Mouse (Mus musculus) forebrain, embryonic 14.5 days (tissue): ENCODE data around the gene Gbp6. TPM values are rescaled to one million over a fixed set of nuclear protein-coding genes. Genes with fewer than 3 reads are reported as not detected.
"Not testable (repeated sequence)": the region's sequence is repeated elsewhere in the genome, so short reads cannot be mapped to it uniquely, and the experiment has no call there.

Experiments used
- ATAC-seq: fragments of 200-750 bp; cut with Nextera tagmentation; 2 replicates; pipeline ENCODE4 v1.8.0; 2017; ENCODE audit warnings: mild to moderate bottlenecking, moderate library complexity
- DNase-seq: peaks from one replicate; pipeline ENCODE4 v3.0.0-alpha.2; 2015; ENCODE audit warnings: low spot score
- H3K27ac ChIP-seq: fragments of 300-500 bp; sonication (generic); 2 replicates; pipeline ENCODE4 v1.5.1; 2014; ENCODE audit warnings: low read depth, mild to moderate bottlenecking, control low read depth, low read length, moderate library complexity
- H3K27me3 ChIP-seq: fragments of 300-500 bp; sonication (generic); replicated peaks from 2 replicates; pipeline ENCODE4 v1.6.1; 2014; ENCODE audit warnings: low read length, control low read depth, mixed read lengths; ENCODE audit not compliant: control insufficient read depth, insufficient read depth
- H3K36me3 ChIP-seq: fragments of 300-500 bp; sonication (generic); 2 replicates; pipeline ENCODE4 v1.6.1; 2014; ENCODE audit warnings: low read length, control low read depth; ENCODE audit not compliant: control insufficient read depth, insufficient read depth
- H3K4me1 ChIP-seq: fragments of 300-500 bp; sonication (generic); 2 replicates; pipeline ENCODE4 v1.6.1; 2014; ENCODE audit warnings: antibody characterized with exemption, low read length, control low read depth; ENCODE audit not compliant: control insufficient read depth, insufficient read depth
- H3K4me2 ChIP-seq: fragments of 300-500 bp; sonication (generic); 2 replicates; pipeline ENCODE4 v1.6.1; 2014; ENCODE audit warnings: mild to moderate bottlenecking, control low read depth, low read length
- H3K4me3 ChIP-seq: fragments of 300-500 bp; sonication (generic); 2 replicates; pipeline ENCODE4 v1.5.1; 2014; ENCODE audit warnings: low read depth, low read length, control low read depth
- H3K9ac ChIP-seq: fragments of 300-500 bp; sonication (generic); 2 replicates; pipeline ENCODE4 v1.6.1; 2014; ENCODE audit warnings: mild to moderate bottlenecking, low read length, control low read depth, moderate library complexity
- H3K9me3 ChIP-seq: fragments of 300-500 bp; sonication (generic); replicated peaks from 2 replicates; pipeline ENCODE4 v1.6.1; 2016; ENCODE audit warnings: low read length, control low read depth, mixed read lengths; ENCODE audit not compliant: control insufficient read depth
- WGBS: fragments of 180-500 bp; shearing (Covaris S2); extraction: QIAGEN DNeasy Blood & Tissue Kit; methylation state at CpG from one replicate; pipeline ENCODE4 v1.1.7; 2014; 5-methylcytosine and 5-hydroxymethylcytosine counted together
- polyA plus RNA-seq: library from polyadenylated mRNA; unstranded; fragments of >200 nt; fragmentation: Nextera tagmentation; extraction: Ambion mirVana; gene quantifications from 2 replicates; pipeline ENCODE4 v1.2.1, GENCODE M21; 2014

Gbp6 gene
- polyA plus RNA-seq, 1 experiment from 2014 or later, result 1.7 TPM

DNA sequence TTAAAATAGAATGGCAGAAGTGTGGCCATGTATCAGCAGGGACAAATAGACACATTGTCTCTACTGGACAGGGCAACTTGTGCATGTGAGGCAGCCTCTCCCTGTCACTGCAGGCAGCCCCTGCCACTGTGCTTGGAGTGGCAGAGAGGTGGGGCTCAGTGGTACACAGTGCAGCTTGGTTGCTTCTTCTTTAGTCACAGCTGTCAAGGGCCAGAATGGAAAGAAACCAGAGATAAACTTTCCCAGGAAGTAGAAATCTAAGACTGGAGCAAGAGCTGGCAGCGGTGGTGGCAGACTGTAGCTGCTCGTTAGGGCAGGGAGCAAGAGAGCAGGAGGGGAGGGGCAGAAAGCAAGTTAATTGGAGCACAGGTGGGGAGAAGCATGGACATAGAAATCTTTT is 8.0 kb upstream of the Gbp6 start:
- H3K9me3 ChIP-seq, result no peaks in the 10 kb centered on the region

GRCm38 (mm10) chr5:105295746-105296145 is 2.2 kb upstream of the Gbp6 start:
- DNase-seq (no peak), ATAC-seq (no peak)
- Histone ChIP-seq H3K36me3 (no peaks in the 10 kb centered on the region), H3K27me3 (no peaks in the 10 kb centered on the region), H3K9ac (no peak overlapping the region), H3K4me2 (no peak overlapping the region), H3K4me1 (no peaks in the 10 kb centered on the region), H3K4me3 (no peak overlapping the region), H3K9me3 (no peaks in the 10 kb centered on the region), H3K27ac (no peak overlapping the region)
- WGBS, result 61% methylated on average over 3 of the region's 3 CpGs

More for the DNA sequence above, 8.0 kb upstream of the Gbp6 start:
- Histone ChIP-seq H3K4me3 (no peak overlapping the region), H3K9ac (no peak overlapping the region), H3K27me3 (no peaks in the 10 kb centered on the region), H3K36me3 (no peaks in the 10 kb centered on the region), H3K27ac (no peak overlapping the region), H3K4me1 (no peaks in the 10 kb centered on the region), H3K4me2 (no peak overlapping the region)
- WGBS, result 9% methylated on average over 2 of the region's 2 CpGs
- DNase-seq, result no peak
- no peak for ATAC-seq

GRCm38 (mm10) chr5:105292492-105292891 is 1.0 kb downstream of the Gbp6 start:
- Histone ChIP-seq H3K27ac (no peak overlapping the region), H3K36me3 (no peaks in the 10 kb centered on the region), H3K4me1 (no peaks in the 10 kb centered on the region), H3K4me3 (no peak overlapping the region), H3K9me3 (no peaks in the 10 kb centered on the region), H3K4me2 (no peak overlapping the region), H3K27me3 (no peaks in the 10 kb centered on the region), H3K9ac (no peak overlapping the region)
- WGBS, result 79% methylated on average over 1 of the region's 1 CpGs
- DNase-seq (no peak), ATAC-seq (no peak)

DNA sequence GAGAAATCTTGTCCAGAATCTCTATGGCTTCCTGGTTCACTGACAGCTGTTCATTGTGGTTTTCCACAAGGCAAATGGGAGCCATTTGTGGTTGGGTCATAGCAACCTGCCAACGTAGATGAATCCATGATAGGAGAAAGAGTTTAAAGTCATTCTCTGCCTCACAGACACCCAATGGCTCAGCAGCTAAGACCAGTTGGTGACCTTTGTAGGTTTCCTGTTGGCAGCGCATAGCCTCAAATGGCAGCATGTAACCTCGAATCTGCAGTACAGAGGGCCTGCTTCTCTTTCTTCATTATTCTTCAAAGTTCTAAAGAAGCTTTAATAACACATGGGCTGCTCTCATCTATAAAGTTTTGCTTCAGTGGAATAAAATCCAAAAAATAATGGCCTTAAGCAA is 2.6 kb downstream of the Gbp6 start:
- H3K27ac ChIP-seq, H3K9me3 ChIP-seq, H3K36me3 ChIP-seq, H3K9ac ChIP-seq, DNase-seq, H3K4me1 ChIP-seq, H3K4me3 ChIP-seq, ATAC-seq, H3K27me3 ChIP-seq, H3K4me2 ChIP-seq: not testable (repeated sequence)
- 84% methylated on average over 3 of the region's 3 CpGs for WGBS

DNA sequence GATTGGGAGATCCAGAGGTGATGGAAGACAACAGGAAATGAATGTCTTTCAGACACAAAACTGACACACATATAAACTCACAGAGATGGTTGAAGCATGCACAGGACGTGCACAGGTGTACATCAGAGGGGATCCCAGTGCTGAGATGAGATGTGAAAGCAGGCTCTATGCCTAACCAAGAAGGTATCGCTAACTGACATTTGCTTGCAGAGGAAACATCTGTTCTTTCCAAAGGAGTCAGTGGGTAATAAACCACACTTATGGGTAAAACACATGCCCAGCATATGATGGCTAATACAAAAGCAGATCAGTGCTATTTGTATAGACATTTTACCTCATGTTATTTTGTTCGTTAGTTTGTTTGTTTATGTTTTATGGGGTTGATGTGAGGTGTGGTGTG is 32.8 kb downstream of the Gbp6 start:
- not testable (repeated sequence) for H3K4me1 ChIP-seq, H3K4me2 ChIP-seq, H3K27me3 ChIP-seq, H3K27ac ChIP-seq, H3K36me3 ChIP-seq, H3K9ac ChIP-seq, H3K9me3 ChIP-seq, H3K4me3 ChIP-seq, ATAC-seq, DNase-seq
- WGBS, result no CpG with 5 or more reads among the region's 3 CpGs

DNA sequence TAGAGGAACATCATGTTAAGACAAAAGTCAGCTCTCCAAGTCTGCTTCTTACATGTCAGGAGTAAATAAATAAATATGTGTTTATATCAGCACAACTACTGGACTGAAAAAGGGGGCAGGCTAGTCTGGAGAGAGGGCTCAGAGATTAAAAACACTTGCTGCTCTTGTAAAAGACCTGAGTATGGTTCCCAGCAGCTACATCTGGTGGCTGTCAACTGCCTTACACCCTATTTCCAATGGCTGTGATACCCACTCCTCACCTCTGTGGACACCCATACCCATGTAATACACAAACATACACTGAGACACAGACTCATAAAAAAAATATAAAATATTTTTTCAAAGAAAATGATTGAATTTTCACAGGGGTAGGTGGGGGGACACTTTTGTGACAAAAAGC is 41.0 kb downstream of the Gbp6 start:
- Histone ChIP-seq H3K36me3 (no peaks in the 10 kb centered on the region), H3K4me3 (no peak overlapping the region)
- no peak for ATAC-seq

GRCm38 (mm10) chr5:105244741-105245140 is 48.8 kb downstream of the Gbp6 start:
- not testable (repeated sequence) for H3K4me1 ChIP-seq, H3K36me3 ChIP-seq, H3K9me3 ChIP-seq, H3K4me3 ChIP-seq, DNase-seq, H3K27me3 ChIP-seq, H3K4me2 ChIP-seq, H3K9ac ChIP-seq, H3K27ac ChIP-seq, ATAC-seq
- 85% methylated on average over 3 of the region's 3 CpGs for WGBS

More for the DNA sequence above, 41.0 kb downstream of the Gbp6 start:
- H3K4me2 ChIP-seq, result no peak overlapping the region
- no peaks in the 10 kb centered on the region for H3K9me3 ChIP-seq
- H3K27me3 ChIP-seq, result no peaks in the 10 kb centered on the region
- no peak for DNase-seq
- H3K27ac ChIP-seq, result no peak overlapping the region
- no peak overlapping the region for H3K9ac ChIP-seq
- H3K4me1 ChIP-seq, result no peaks in the 10 kb centered on the region

DNA sequence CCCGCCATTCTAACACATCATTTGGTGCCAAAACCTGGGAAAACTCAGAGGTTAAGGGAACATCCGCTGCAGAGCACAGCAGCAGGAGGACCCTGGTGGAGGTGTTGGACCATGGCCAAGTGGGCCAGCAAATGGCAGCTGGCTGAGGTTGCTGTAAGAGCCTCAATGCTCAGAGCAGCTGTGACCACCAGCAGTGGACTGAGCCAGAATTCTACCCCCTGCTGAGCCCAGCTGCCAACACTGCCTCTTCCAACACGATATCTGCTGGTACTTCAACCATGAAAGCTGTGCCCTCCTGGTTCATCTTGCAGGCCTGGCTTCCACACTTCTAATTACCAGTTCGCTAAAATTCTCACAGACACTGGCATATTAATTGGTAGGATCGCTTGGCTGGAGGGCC is 52.5 kb downstream of the Gbp6 start:
- DNase-seq (peak; percentile 0), ATAC-seq (peak; percentile 23; the same call in 1 of the 2 replicates)
- not testable (repeated sequence) for H3K4me2 ChIP-seq, H3K9ac ChIP-seq, H3K27ac ChIP-seq, H3K4me3 ChIP-seq, H3K4me1 ChIP-seq, H3K27me3 ChIP-seq, H3K36me3 ChIP-seq, H3K9me3 ChIP-seq
- WGBS, result 52% methylated on average over 5 of the region's 5 CpGs

- H3K36me3 ChIP-seq, H3K9ac ChIP-seq, H3K4me3 ChIP-seq, DNase-seq, H3K27ac ChIP-seq, H3K4me1 ChIP-seq, H3K4me2 ChIP-seq, H3K9me3 ChIP-seq, H3K27me3 ChIP-seq, ATAC-seq: not testable (repeated sequence)
Measured at GRCm38 (mm10) chr5:105239483-105240047, 53.9 kb downstream of the Gbp6 start, which contains the start of gene Gbp10. TSS of gene Gbp10 (minus strand) at chr5:105239533.
